In genomic region chr2:79201677-79202076, GRCm38 (mm10) we compare ENCODE assay signal across 24 mouse cellular contexts. TPM values are rescaled to one million over a fixed set of nuclear protein-coding genes. Genes with fewer than 3 reads are reported as not detected.
A peak's percentile ranks its signal among the peaks of the same experiment; 100 is the strongest.
DNase-seq lines count a peak whose midpoint lies in the region; ATAC-seq lines count a peak whose summit lies in the region.
"Had no signal": no experiment of that assay in that cellular context is flagged by ENCODE, and none has a peak within 500 bp of the region (broad histone marks: within the 10 kb centered on the region; RNA-seq: fewer than 3 reads in every experiment).

No protein-coding gene starts in this region.

- intact Hi-C loops in gastrocnemius, postnatal 14 days (cut with DNase I; ENCODE audit: low total_unique reads) = no loop called here

- no peak overlapping the region for H3K4me2 ChIP-seq in liver, embryonic 16.5 days (ENCODE audit: low read depth, low read length)
- H3K4me2 ChIP-seq: embryonic facial prominence, embryonic 15.5 days; heart, embryonic 15.5 days; intestine, embryonic 15.5 days; lung, embryonic 15.5 days; midbrain, embryonic 11.5 days had no signal

- peak; percentile 66 for DNase-seq in 416B (ENCODE audit: low read depth)
- DNase-seq in c-Kit-negative CD71-positive TER-119-positive erythroid progenitor cells, embryonic 14.5 days (ENCODE audit: low read depth, low spot score) = peak; percentile 15
- DNase-seq in gastrocnemius, postnatal 14 days = no peak
- no peak for DNase-seq in layer of hippocampus, postnatal 25 days (ENCODE audit: extremely low spot score in 1 of 2, low spot score in 1 of 2)
- DNase-seq in urinary bladder, postnatal 25 days (ENCODE audit: low spot score) = no peak
- DNase-seq in spleen, adult 18-20 months = no peak
- DNase-seq: adrenal gland, postnatal 10 days; cerebellum, adult 9-10 months; kidney, adult 8-10 months; kidney, postnatal 25 days; lung, postnatal 4 days had no signal

- H3K4me3 ChIP-seq in liver, embryonic 16.5 days (ENCODE audit: low read depth, low read length) = no peak overlapping the region
- H3K4me3 ChIP-seq: embryonic facial prominence, embryonic 15.5 days; forebrain, embryonic 10.5 days; heart, embryonic 15.5 days; hindbrain, embryonic 10.5 days; intestine, embryonic 15.5 days; layer of hippocampus, adult 2 months; lung, embryonic 15.5 days had no signal

- H3K27ac ChIP-seq in liver, embryonic 16.5 days (ENCODE audit: low read length) = no peak overlapping the region
- H3K27ac ChIP-seq: embryonic facial prominence, embryonic 15.5 days; forebrain, embryonic 10.5 days; heart, embryonic 15.5 days; hindbrain, embryonic 10.5 days; intestine, embryonic 15.5 days; layer of hippocampus, adult 2 months; lung, embryonic 15.5 days had no signal

- H3K4me1 ChIP-seq in liver, embryonic 16.5 days (ENCODE audit: control insufficient read depth, low read depth, low read length) = peaks cover 3% of the 10 kb centered on the region
- H3K4me1 ChIP-seq: heart, embryonic 15.5 days; hindbrain, embryonic 10.5 days; intestine, embryonic 15.5 days; lung, embryonic 15.5 days had no signal

- WGBS in liver, embryonic 16.5 days (ENCODE audit: insufficient replicate concordance) = 41% methylated on average over 6 of the region's 6 CpGs

- ATAC-seq in hematopoietic stem cell, adult 5-6 weeks (replicated peaks in 1 of 2; ENCODE audit: insufficient read depth in 1 of 2, low FRiP score in 2 of 2, low TSS enrichment in 1 of 2, low read depth in 1 of 2, poor library complexity in 2 of 2, severe bottlenecking in 2 of 2) = peak; percentile 60 to 67; a peak in 2 of 4 replicates
- ATAC-seq in liver, embryonic 16.5 days (ENCODE audit: low read depth) = peak; percentile 74; the same call in 1 of the 2 replicates
- ATAC-seq: CD4-positive, CD25-positive, alpha-beta regulatory T cell, adult 4 months; forebrain, embryonic 16.5 days; hindbrain, embryonic 16.5 days; intestine, embryonic 15.5 days had no signal

- no peaks in the 10 kb centered on the region for H3K27me3 ChIP-seq in liver, embryonic 16.5 days (ENCODE audit: control insufficient read depth, insufficient read depth, low read depth, low read length)
- H3K27me3 ChIP-seq: embryonic facial prominence, embryonic 15.5 days; heart, embryonic 15.5 days; intestine, embryonic 15.5 days; lung, embryonic 15.5 days had no signal

- no peaks in the 10 kb centered on the region for H3K36me3 ChIP-seq in liver, embryonic 16.5 days (ENCODE audit: control insufficient read depth, insufficient read depth)
- H3K36me3 ChIP-seq: embryonic facial prominence, embryonic 15.5 days; forebrain, embryonic 10.5 days; heart, embryonic 15.5 days; hindbrain, embryonic 10.5 days; intestine, embryonic 15.5 days; lung, embryonic 15.5 days had no signal

- no peak overlapping the region for H3K9ac ChIP-seq in liver, embryonic 16.5 days (ENCODE audit: low read depth, low read length)
- H3K9ac ChIP-seq: embryonic facial prominence, embryonic 15.5 days; heart, embryonic 15.5 days; intestine, embryonic 15.5 days; lung, embryonic 15.5 days had no signal

- H3K9me3 ChIP-seq in liver, embryonic 16.5 days (replicated peaks; ENCODE audit: control insufficient read depth, low read length) = no peaks in the 10 kb centered on the region
- H3K9me3 ChIP-seq: embryonic facial prominence, embryonic 15.5 days; forebrain, embryonic 10.5 days; heart, embryonic 15.5 days; hindbrain, embryonic 10.5 days; intestine, embryonic 15.5 days; lung, embryonic 15.5 days had no signal

RNA-seq across cellular contexts. Expression of gene Itga4, which starts 53.5 kb away (rescaled TPM):
- total RNA-seq in hematopoietic stem cell, adult 5-6 weeks (2017) = 117 and 133 TPM in 2 replicates
- polyA plus RNA-seq in liver, embryonic 16.5 days (2015; fragmentation: Nextera tagmentation; extraction: Ambion mirVana) = 29.3 and 30.7 TPM in 2 replicates
- total RNA-seq in gastrocnemius, postnatal 14 days (2021) = 1 to 10 TPM; 2.9 to 3.9 TPM
- 10 to 100 TPM; 21.8 to 23.0 TPM for total RNA-seq in layer of hippocampus, postnatal 25 days (2021)

Comparison
In these comparisons a context has a peak if more than half of its experiments do, and no peak if none do; other contexts are left out.
1. DNase-seq: peak in 416B (single experiment) and c-Kit-negative CD71-positive TER-119-positive erythroid progenitor cells, embryonic 14.5 days (single experiment); none in gastrocnemius, postnatal 14 days (single experiment), layer of hippocampus, postnatal 25 days (0 of 2), urinary bladder, postnatal 25 days (single experiment) and spleen, adult 18-20 months (0 of 2).
2. RNA of gene Itga4, which starts 53.5 kb away (total RNA-seq): 117 to 133 TPM in hematopoietic stem cell, adult 5-6 weeks and 21.8 to 23.0 TPM in layer of hippocampus, postnatal 25 days; 2.9 to 3.9 TPM in gastrocnemius, postnatal 14 days; every median in the first group is over 4 times any median in the second.